Mouse (Mus musculus): ENCODE measurements around the gene Brat1.

Brat1 gene

DNA sequence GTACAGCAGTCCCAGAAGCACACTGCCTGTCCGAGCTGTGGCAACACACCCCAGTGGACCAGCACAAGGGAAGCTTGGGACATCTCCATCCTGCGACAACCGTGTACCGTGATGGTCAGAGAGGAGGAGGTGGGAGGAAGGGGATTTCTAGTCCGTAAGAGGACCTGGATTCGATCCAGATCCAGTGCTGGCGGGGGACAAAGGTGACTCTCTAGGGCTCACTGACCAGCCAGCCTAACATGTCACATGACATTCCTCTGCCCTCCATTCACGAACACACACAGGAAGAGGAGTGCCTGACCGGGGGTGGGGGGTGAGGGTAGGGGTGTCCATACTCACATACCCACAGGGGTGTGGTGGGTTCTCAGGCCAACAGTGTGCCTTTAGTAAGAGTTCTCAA, 5.0 kb upstream of the Brat1 start:
- no peak for DNase-seq (ENCODE audit: extremely low read depth, low read depth, low spot score)

DNA sequence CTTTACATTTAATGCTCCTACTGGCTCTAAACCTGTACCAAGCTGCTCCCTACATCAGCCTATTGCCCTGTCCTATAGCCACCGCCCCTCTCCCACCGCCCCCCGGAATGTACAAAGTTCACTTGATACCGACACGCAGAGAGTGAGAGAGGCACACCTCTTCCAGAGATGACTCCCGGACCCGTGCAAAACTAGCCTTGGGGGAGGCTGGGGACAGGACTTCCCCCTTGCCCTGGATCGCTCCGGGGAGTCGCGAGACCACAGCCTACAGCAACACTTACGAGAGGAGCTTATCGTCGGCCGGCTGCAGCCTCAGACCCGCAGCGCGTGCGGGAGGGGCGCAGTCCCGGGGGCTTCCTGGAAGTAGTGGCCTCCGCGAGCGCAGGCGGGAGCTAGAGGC, 3.1 kb upstream of the Brat1 start:
- no peak for DNase-seq (ENCODE audit: extremely low read depth, low read depth, low spot score)

DNA sequence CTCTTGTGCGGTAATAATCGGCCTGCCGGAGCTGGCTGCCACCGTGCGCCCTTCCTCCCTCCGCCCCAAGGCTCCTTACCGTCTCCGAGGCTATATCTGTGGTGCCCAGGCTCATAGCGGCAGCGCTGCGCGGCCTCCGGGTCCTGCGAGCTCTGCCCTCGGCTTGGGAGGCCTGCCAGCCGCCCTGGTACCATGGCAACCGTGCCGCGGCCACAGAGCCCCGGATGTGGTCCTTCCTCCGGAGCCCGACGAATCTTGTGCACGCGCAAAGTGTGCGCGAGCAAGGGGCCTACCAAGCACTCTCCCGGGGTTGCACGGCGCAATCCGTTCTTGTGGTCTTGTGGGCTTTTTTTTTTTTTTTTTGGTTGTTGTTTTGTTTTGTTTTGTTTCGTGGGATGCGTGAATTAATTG, 2.7 kb upstream of the Brat1 start, which contains the start of gene Iqce:
Gene Iqce, minus strand, starts transcription at position 276 of the 411 bp plus-strand sequence.
- DNase-seq (ENCODE audit: extremely low read depth, low read depth, low spot score): no peak

DNA sequence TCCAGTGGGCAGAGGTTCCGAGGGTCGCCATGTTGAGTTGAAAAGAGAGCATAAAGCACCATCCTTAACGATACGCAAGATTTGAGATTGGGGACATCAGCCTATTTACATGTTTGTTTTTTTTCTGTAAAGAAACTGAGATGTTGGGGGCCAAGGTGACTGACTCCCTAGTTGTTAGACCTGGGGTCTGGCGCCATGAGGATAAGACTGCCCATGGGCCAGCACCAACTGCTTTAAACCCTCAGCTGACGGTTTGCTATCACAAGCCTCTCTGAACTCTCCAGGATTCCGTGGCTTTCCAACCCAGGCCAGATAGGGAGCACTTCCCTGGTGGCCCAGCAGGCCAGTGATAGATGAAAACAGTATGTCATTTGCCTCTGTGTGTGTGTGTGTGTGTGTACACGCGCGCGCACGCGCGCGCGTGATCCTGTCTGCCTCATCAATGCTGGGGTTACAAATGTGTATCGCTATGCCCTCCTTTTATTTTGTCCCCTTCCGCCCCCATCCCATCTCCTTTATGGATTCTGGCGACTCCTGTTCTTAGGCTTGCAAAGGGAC, 2.1 kb upstream of the Brat1 start:
- DNase-seq (ENCODE audit: extremely low read depth, low read depth, low spot score): no peak

DNA sequence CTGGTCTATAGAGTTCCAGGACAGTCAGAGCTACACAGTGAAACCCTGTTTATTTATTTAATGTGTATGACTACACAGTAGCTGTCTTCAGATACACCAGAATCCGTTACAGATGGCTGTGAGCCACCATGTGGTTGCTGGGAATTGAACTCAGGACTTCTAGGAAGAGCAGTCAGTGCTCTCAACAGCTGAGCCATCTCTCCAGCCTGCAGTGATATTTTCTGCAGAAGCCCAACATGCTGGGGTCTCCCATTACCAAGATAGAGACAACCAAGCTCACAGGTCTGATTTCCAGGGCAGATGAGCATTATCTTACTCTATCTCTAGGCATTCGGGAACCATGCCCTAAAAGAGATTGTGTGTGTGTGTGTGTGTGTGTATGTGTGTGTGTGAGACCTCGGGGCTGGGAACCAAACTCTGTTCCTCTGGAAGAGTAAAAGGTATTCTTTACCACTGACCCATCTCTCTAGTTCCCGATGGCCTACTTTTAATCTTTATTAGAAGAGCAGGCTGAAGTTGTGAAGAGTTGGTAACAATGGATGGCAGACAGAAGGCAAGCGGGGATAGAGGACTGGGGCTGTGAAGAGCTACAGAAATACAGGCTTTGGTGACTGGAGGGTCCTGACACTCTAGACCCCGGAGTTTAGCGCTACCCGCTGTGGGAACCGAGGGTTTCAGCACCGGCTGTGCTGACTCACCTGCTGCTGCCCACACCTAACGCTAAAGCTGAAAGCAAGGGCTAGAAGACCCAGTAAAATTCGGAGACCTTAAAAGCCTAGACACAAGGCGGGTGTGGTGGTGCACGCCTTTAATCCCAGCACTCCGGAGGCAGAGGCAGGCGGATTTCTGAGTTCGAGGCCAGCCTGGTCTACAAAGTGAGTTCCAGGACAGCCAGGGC, 1.1 kb upstream of the Brat1 start:
- DNase-seq (ENCODE audit: extremely low read depth, low read depth, low spot score): no peak

DNA sequence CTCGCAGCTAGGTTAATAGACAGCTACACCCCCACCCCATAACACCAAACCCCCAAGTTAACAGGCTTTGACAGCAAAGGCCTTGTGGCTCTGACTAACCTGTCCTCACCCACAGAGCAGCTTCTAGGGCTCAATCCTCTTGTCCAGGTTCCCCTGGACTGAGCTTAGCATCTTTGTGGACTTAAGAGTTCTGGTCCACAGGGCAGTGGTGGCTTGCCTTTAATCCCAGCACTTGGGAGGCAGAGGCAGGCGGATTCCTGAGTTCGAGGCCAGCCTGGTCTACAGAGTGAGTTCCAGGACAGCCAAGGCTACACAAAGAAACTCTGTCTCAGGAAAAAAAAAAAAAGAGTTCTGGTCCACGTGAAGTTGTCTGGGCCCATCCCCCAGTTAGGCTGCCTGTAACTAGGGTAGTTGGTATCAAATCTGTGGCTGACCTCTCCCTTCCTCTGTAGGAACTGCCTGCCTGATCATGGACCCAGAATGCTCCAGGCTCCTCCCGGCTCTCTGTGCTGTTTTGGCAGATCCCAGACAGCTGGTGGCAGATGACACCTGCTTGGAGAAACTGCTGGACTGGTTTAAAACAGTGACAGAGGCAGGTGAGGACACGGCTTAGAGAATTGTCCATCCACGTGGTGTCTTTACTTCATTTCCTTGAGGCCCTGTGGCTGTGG, 825 bp downstream of the Brat1 start:
- DNase-seq (ENCODE audit: extremely low read depth, low read depth, low spot score): no peak

DNA sequence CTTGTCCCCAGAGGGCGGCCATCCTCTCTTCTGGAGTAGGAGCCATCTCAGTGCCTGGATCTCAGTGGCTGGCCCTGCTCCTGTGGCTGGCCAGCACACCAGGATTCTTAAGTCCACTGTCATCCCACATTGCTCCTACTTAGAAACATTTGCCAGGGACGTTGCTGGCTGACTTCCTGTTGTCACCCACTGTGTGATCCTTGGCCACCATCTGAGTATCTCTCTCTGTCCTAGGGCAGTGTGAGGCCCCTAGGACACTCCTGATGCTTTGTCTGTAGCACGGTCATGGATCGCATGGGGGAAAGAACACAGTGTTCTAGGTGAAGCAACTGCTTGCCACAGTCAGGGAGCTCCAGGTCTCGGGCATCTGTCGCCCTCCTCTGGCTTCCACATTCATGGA, 5.5 kb downstream of the Brat1 start:
- peak; percentile 57 for DNase-seq (ENCODE audit: extremely low read depth, low read depth, low spot score)

DNA sequence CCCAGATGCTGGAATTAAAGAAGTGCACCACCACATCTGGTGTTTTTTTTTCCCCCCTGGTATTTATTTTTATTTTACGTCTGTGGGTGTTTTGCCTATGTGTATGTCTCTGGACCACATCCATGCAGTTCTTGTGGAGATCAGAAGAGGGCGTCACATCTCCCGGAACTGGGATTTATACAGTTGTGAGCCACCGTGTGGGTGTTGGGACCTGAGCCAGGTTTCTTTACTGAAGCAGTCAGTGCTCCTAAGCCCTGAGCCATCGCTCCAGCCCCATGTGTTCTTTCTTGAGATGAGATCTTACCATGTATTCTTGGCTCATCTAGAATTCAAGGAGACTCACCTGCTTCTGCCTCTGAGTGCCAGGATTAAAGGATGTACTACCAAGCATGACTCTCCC, 6.2 kb downstream of the Brat1 start:
- peak; percentile 68 for DNase-seq (ENCODE audit: extremely low read depth, low read depth, low spot score)

DNA sequence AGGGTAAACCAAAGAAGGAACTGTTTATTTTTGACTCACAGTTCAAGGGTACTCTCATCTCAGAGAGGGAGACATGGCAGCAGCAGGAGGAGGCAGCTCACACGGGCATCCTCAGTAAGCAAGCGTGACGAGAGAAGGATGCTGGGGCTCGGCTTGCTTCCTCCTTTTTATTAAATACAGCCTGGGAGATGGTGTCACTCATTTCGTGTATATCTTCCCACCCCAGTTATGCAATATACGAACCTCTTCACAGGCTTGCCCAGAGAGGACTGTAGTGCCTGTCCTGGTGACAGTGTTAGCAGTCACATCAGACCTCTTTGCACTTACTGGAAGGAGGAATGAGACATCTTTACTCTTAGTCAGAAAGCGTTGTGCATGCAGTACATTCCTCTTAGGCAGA, 16.0 kb downstream of the Brat1 start:
- no peak for DNase-seq (ENCODE audit: extremely low read depth, low read depth, low spot score)

DNA sequence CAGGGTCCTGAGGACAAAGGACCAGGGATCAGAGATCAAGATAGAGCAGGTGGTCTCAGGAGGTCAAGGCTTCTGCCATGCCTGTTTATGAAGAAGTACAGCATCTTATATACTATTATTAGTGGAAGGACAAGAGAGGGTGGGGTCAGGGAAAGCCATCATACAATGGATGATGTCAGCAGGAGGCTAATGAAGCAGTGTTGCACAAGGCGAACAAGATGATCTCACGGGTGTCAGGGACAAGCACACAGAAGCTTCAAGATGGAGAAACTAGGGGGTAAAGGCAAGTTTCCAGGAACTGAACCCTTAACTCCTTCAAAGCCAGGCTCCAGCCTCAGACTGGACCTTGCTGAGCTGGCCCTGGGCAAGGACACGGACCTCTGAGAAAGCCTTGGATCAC, 17.3 kb downstream of the Brat1 start:
- DNase-seq (ENCODE audit: extremely low read depth, low read depth, low spot score): no peak

DNA sequence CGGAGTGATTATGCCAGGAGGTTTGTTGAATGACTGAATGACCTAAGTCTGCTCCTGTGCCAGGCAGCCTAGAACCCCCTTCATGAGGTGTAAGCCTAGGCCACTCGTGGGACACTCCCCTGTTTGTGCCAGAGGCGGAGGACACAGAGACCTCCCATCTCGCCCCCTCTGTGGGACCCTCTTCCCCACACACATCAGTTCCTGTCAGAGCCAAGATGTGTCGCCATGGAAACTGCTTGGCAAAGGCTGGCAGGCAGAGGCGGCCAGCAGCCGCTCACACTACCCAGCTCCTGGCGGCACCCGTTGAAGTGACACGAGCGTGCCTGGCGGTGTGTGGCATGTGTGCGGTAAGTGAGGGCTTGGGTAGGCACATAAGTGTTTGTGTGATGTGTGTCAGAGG, 19.0 kb downstream of the Brat1 start, which contains the start of gene Amz1:
Gene Amz1, plus strand, starts transcription at position 306 of the 400 bp plus-strand sequence.
- no peak for DNase-seq (ENCODE audit: extremely low read depth, low read depth, low spot score)

DNA sequence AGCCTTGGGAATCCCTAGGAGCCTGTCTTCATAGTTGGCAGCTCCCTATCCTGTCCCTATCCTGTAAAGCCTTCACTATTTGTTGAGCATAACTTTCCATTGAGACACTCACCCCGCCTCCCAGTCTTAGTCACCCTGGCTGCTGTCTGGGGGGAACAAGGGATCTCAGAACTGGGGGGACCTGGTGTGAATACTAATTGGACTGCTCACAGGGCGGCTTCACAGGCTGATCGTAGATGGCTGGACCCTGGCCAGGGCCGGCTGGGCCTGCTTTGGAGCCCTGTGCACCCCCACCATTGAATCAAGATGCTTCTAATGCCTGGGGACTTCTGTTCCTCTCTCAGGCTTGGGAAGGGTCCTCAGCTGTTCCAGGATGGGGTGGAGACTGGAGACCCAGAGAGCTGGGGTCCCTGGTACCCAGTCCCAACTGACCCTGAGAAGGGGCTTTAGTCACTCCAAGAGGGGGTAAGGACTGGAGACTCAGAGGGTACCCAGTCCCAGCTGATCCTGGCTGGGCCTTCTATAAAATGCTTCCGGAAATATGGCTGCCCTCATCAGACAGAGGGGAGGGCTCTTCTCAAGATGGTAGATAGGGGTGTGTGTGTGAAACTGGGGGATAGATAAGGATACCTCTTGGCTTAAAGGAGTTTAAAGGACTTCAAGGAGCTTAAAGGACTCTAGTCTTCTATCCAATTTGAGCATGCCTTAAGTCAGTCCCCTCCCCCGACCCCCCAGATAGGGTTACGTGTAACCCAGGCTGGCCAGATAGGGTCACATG, 21.4 kb downstream of the Brat1 start:
- no peak for DNase-seq (ENCODE audit: extremely low read depth, low read depth, low spot score)

DNA sequence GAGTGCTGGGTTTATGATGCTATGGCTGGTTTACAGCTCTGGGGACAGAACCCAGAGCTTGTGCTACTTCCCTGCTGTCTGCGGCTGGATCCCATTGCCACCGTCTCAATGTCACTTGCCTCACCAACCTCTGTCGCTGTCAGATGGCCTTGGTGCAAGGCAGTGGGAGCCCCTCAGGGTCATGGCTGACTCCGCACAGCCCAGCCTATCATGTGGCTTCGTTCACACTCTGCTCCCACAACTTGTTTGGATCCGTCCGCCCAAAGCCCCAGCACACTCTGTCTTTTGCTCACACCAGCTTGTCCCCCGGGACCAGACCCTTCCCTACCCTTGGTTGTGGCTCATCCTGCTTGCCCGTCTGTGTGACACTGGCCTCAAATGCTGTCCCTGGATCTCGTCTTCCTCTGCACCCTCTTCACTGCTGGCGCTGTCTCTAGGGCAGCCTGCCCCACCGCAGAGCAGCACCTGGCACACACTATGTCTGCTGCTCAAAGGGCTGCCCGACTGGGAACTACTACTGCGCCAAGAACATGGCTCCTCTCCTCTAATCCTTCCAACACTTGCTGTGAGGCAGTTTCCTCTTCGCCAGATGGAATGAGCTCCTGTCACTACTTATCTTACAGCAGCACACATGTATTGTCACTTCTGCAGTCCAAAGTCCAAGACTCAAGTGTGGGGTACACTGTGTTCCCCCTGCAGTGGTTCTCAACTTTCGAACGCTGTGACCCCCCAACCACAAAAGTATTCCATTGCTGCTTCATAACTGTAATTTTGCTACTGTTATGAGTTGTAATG, 22.3 kb downstream of the Brat1 start:
- no peak for DNase-seq (ENCODE audit: extremely low read depth, low read depth, low spot score)

DNA sequence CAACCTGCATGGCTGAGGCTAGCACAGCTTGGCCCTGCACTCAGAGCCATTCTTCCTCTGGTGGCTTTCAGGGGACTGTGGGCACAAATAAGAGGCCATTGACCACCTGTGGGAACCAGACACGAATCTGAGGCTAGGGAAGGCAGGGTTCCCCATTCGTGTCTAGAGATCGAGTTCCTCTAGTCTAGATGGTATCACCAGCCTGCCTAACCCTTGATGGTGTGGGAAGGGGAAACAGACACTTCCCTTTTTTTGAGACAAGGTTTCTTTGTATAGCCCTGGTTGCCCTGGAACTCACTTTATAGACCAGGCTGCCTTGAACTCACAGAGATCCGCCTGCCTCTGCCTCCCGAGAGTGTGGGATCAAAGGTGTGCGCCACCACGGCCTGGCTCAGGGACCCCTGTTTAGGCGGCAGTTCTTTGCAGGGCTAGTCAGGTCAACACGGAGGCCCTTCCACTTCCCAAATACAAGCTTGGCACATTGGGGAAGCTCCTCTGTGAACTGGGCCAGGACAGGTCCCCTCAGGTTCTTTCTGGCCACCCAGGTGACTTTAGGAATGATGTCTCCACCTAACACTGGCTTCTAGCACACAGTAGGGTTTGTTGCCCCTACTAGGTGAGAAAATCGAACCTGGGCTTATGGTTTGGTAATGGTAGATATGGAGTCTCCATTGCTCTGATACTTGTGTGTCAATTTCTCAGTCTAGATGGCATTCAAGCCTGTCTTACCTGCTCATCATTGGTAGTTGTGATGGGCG, 26.4 kb downstream of the Brat1 start:
- no peak for DNase-seq (ENCODE audit: extremely low read depth, low read depth, low spot score)

DNA sequence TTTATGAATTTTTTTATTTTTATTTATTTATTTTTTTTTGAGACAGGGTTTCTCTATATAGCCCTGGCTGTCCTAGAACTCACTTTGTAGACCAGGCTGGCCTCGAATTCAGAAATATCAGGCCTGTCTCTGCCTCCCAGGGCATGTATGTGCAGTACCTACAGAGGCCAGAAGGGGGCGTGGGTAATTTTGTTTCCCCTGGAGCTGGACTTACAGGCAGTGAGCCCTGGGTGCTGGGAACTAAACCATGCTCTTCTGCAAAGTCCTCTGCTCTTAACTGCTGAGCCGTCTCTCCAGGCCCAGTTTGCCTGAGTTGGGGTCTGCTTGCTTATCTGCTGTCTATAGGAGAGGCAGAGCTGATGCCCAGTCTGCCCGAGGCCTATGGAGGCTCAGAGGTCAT, 27.4 kb downstream of the Brat1 start:
- DNase-seq (ENCODE audit: extremely low read depth, low read depth, low spot score): no peak

DNA sequence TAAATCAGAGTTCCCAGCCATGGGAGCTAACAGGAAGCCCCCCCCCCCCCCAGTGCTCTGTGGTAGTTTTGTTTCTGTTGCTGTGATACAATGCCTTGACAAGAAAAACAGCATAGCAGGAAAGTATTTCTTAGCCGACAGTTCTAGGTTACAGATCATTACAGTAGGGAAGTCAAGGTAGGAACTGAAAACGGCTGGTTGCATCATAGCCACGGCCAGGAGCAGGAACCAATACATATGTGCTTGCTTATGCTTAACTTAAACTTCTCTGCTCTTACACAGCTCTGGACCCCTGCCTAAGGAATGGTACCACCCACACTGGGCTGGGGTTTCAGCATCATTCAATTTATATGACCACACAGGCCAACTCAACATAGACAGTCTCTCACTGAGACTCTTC, 28.5 kb downstream of the Brat1 start:
- no peak for DNase-seq (ENCODE audit: extremely low read depth, low read depth, low spot score)

DNA sequence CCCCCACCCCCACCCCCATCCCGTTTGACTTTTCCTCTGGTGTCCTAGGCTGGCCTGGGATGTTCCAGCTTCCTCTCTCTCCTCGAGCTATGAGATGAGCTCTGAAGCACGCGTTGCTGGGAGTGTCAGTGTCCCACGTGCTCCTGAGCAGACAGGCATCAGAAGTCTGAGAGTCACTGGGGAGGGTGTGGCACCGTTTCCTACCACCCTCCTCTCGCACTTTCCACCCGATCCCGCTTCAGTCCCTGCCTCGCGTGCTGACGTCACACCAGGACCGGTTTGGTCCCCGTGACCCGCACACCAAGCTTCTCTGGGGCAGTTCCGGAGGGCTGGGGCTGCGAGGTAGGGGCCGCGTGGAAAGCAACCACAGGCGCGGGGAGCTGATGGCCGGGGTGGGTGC, 30.5 kb downstream of the Brat1 start:
- no peak for DNase-seq (ENCODE audit: extremely low read depth, low read depth, low spot score)

DNA sequence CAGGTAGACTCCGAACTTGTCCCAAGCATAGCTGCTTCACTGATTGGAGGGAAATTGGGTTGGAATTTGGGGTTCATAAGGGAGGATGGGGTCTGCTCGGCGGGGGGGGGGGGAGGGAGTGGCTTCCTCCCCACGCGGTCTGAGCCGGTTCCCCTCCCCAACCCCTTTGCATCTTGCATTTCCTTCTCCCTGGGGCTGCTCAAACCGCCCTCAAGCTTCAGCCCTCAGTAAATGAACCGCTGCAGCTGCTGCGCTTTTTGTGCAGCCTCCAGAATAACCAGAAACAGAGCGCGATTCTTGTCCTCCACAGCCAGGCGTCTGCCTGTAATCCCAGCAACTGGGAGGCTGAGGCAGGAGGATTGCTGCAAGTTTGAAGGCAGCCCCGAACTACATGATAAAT, 31.4 kb downstream of the Brat1 start:
- DNase-seq (ENCODE audit: extremely low read depth, low read depth, low spot score): no peak

DNA sequence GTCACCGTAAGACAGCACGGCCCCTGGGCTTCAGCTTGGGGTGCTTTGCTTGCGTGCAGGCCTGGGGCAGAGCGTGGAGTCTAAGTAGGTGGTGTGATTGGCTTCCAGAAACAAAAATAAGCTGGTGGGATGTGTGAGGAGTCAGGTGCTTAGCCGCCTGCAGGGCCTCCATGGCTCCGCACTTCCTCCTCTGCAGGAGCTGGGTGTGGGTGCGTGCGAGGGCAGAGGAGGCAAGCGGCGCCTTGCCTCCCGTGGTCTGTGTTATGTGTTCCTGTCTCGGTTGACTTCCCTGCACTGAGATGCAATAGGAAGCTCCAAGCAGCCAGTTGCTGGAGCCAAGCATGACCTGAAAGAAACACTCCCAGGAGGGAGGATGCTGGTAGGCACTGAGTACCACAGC, 35.0 kb downstream of the Brat1 start:
- no peak for DNase-seq (ENCODE audit: extremely low read depth, low read depth, low spot score)

DNA sequence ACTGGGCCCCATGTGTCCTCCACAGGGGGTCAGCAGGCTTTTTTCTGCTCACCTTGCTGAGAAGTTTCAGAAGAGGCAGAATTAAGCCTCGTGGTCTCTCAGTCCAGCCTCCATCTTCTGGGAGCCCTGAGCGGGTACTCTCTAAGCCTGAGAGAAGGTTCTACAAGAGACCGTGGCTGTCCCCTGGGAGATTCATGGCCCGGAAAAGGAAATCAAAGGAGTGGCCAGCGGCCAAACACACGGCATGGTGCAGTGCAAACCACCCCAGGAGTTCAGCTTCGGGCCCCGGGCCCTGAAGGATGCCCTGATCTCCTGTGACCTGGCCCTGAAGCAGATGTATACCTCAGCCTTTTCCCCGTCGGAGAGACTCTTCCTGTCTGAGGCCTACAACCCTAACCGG, 36.2 kb downstream of the Brat1 start:
- DNase-seq (ENCODE audit: extremely low read depth, low read depth, low spot score): no peak

Measured in fat pad, adult 2 months (tissue).